Mouse (Mus musculus): ENCODE data around the gene Cyth2. TPM values are rescaled to one million over a fixed set of nuclear protein-coding genes. Genes with fewer than 3 reads are reported as not detected.

The Cyth2 gene
- polyA plus RNA-seq, 1 experiment from 2014 or later = 82.6 TPM

DNA sequence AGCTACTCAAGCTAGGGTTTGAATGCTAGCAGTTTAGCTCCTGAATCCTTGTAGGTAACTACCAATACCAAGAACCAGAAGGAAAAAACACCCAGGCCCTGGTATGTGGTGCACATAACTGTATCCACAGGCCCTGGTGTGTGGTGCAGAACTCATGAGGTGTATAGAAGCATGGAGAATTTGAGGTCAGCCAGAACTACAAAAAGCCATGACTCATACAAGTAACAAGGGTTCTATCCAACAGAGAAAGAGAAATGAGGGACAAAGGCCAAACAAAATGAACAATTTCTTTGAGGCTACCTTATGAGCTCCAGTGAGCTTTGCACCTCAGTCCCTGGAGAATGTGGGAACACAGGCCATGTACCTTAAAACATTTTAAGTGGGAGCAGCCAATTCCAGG, 6.5 kb upstream of the Cyth2 start:
- no peak for ATAC-seq (ENCODE audit: insufficient read depth, low FRiP score)
- peaks cover 17% of the 10 kb centered on the region for H3K36me3 ChIP-seq (ENCODE audit: control insufficient read depth, insufficient read depth, low read length)
- H3K4me1 ChIP-seq (ENCODE audit: control insufficient read depth, insufficient read depth, low read length) = no peaks in the 10 kb centered on the region
- H3K9ac ChIP-seq (ENCODE audit: low read length) = no peak overlapping the region
- no peak overlapping the region for H3K4me2 ChIP-seq (ENCODE audit: low read depth, low read length)
- H3K4me3 ChIP-seq (replicated peaks; ENCODE audit: low read length) = no peak overlapping the region
- H3K27me3 ChIP-seq (ENCODE audit: control insufficient read depth, insufficient read depth, low read length) = no peaks in the 10 kb centered on the region
- H3K27ac ChIP-seq (ENCODE audit: low read length) = no peak overlapping the region
- H3K9me3 ChIP-seq (replicated peaks; ENCODE audit: control insufficient read depth, low read length) = no peaks in the 10 kb centered on the region

DNA sequence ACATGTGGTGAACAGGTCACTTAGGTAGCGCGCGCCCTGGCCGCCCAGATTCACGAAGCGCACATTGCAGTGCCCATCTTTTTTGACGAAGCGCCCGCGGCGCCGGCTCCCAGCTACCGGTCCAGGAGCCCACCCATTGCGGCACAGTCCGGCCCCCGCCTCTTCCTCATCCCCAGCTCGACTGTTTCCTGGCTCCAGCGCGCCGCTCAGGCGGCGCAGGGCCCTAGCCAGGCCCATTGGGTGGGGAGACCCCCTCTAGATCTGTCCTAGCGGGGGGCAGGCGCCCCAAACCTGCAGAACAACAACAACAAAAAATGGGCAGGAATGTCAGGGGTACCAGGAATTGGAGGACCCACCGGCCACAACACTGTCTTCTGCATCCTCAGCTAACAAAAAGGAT, 5.5 kb upstream of the Cyth2 start:
- no peak overlapping the region for H3K9ac ChIP-seq (ENCODE audit: low read length)
- peak overlapping the region; percentile 13 for H3K4me3 ChIP-seq (replicated peaks; ENCODE audit: low read length)
- H3K9me3 ChIP-seq (replicated peaks; ENCODE audit: control insufficient read depth, low read length) = no peaks in the 10 kb centered on the region
- H3K4me1 ChIP-seq (ENCODE audit: control insufficient read depth, insufficient read depth, low read length) = peaks cover 5% of the 10 kb centered on the region
- no peak overlapping the region for H3K27ac ChIP-seq (ENCODE audit: low read length)
- H3K36me3 ChIP-seq (ENCODE audit: control insufficient read depth, insufficient read depth, low read length) = peaks cover 6% of the 10 kb centered on the region; the same call in 1 of the 2 replicates
- peak overlapping the region; percentile 39 for H3K4me2 ChIP-seq (ENCODE audit: low read depth, low read length)
- no peaks in the 10 kb centered on the region for H3K27me3 ChIP-seq (ENCODE audit: control insufficient read depth, insufficient read depth, low read length)
- WGBS = 18% methylated on average over 25 of the region's 25 CpGs
- ATAC-seq (ENCODE audit: insufficient read depth, low FRiP score) = no peak

DNA sequence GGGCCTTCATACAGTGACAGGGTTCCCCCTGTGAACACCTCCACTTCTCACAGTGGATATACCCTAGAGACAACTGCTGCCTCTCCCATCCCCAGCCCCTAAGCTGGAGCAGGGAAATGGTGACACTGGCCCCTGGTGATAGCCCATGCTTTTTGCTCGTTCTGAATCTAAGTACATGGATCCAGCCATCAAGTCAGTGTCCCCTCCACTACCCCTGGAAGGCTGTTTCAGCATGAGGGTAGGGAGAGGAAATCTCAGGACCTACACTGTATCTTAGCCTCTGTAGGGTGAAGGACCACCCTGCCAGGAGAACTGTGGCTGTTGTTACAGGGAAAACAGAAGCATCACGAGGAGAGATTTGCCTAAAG, 1.6 kb upstream of the Cyth2 start:
- 64% methylated on average over 2 of the region's 2 CpGs for WGBS
- no peak for ATAC-seq (ENCODE audit: insufficient read depth, low FRiP score)

DNA sequence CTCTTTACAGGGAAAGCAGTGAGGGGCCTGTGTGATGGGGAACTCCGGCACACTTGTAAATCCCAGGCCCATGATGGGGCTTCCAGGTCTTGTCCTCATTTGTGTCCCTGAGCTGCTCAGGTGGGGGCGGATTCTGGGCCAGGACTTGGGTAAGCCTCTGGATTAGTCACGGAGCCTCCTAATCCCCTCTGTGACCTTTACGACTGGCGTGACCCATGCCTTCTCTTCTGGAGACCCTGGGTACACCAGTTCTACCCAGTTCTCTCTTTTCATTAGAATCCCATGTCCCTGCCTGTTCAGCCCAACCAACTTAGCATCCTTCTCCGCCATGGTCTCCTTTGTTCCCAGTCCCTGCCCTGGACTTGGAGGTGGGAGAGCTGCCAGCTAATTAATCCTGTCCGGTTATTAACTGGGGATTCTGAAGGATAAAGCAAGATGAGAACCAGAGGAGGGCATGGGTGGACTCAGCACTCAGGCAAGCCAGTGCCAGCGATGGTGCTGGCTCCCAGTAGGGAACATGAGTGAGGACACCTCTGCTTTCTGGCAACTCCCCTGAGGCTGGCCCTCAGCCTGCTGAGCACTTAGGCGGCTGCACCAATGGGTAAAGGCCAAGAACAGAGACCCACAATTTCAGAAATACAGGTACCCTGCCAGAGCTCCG, 1.1 kb upstream of the Cyth2 start:
- WGBS = 56% methylated on average over 10 of the region's 10 CpGs
- Histone ChIP-seq H3K4me3 (replicated peaks; ENCODE audit: low read length) (no peak overlapping the region), H3K9me3 (replicated peaks; ENCODE audit: control insufficient read depth, low read length) (no peaks in the 10 kb centered on the region), H3K4me1 (ENCODE audit: control insufficient read depth, insufficient read depth, low read length) (peaks cover 17% of the 10 kb centered on the region), H3K27me3 (ENCODE audit: control insufficient read depth, insufficient read depth, low read length) (no peaks in the 10 kb centered on the region), H3K27ac (ENCODE audit: low read length) (no peak overlapping the region), H3K36me3 (ENCODE audit: control insufficient read depth, insufficient read depth, low read length) (peaks cover 7% of the 10 kb centered on the region), H3K4me2 (ENCODE audit: low read depth, low read length) (peak overlapping the region; percentile 65), H3K9ac (ENCODE audit: low read length) (peak overlapping the region; percentile 21; the same call in 1 of the 2 replicates)
- no peak for ATAC-seq (ENCODE audit: insufficient read depth, low FRiP score)

More for the DNA sequence above, 1.6 kb upstream of the Cyth2 start:
- Histone ChIP-seq H3K9ac (ENCODE audit: low read length) (no peak overlapping the region), H3K27me3 (ENCODE audit: control insufficient read depth, insufficient read depth, low read length) (no peaks in the 10 kb centered on the region), H3K4me2 (ENCODE audit: low read depth, low read length) (no peak overlapping the region), H3K9me3 (replicated peaks; ENCODE audit: control insufficient read depth, low read length) (no peaks in the 10 kb centered on the region), H3K36me3 (ENCODE audit: control insufficient read depth, insufficient read depth, low read length) (peaks cover 2% of the 10 kb centered on the region; the same call in 1 of the 2 replicates), H3K4me1 (ENCODE audit: control insufficient read depth, insufficient read depth, low read length) (peaks cover 17% of the 10 kb centered on the region), H3K27ac (ENCODE audit: low read length) (no peak overlapping the region), H3K4me3 (replicated peaks; ENCODE audit: low read length) (no peak overlapping the region)

DNA sequence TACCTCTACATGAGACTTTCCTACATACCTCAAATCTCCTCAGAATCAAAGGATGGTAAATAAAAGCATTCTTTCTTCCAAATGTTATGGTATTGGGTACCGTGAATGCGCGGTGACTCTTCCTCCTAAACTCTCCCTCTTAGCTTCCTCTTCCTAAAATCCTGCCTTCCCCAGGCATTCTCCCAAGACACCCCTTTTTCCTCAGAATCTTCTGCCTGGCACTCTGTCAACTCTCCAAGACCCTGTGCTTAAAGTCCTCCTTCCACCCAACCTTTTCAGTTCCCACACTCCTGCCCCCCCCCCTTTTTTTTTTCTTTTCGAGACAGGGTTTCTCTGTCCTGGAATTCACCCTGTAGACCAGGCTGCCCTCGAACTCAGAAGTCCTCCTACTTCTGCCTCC, 460 bp upstream of the Cyth2 start:
- H3K9me3 ChIP-seq (replicated peaks; ENCODE audit: control insufficient read depth, low read length) = no peaks in the 10 kb centered on the region
- no peak overlapping the region for H3K27ac ChIP-seq (ENCODE audit: low read length)
- 6% methylated on average over 5 of the region's 5 CpGs for WGBS
- ATAC-seq (ENCODE audit: insufficient read depth, low FRiP score) = no peak
- peaks cover 13% of the 10 kb centered on the region for H3K36me3 ChIP-seq (ENCODE audit: control insufficient read depth, insufficient read depth, low read length)
- H3K27me3 ChIP-seq (ENCODE audit: control insufficient read depth, insufficient read depth, low read length) = no peaks in the 10 kb centered on the region
- peak overlapping the region; percentile 43 for H3K4me3 ChIP-seq (replicated peaks; ENCODE audit: low read length)
- peak overlapping the region; percentile 65 for H3K4me2 ChIP-seq (ENCODE audit: low read depth, low read length)
- H3K9ac ChIP-seq (ENCODE audit: low read length) = peak overlapping the region; percentile 31; the same call in 1 of the 2 replicates
- H3K4me1 ChIP-seq (ENCODE audit: control insufficient read depth, insufficient read depth, low read length) = peaks cover 17% of the 10 kb centered on the region

DNA sequence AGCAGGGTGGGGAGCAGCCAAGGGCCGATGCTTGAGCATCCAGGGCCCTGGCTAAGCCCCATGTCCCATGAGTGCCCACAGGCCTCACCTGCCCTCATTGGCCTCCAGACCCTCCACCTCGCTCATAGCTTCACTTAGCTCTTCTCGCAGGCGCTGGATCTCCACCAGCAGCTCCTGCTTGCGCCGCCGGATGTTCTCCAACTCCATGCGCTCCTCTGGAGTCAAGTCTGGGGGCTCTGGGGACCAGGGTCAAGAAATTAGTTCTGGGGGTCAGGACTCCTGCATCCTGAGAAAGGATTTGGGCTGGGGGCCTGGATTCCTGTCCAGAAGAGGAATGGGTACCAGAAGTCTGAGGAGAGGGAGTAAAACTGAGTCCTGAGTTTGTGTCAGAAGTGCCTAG, 1.5 kb downstream of the Cyth2 start:
- Histone ChIP-seq H3K27ac (ENCODE audit: low read length) (no peak overlapping the region), H3K36me3 (ENCODE audit: control insufficient read depth, insufficient read depth, low read length) (peaks cover 21% of the 10 kb centered on the region), H3K4me3 (replicated peaks; ENCODE audit: low read length) (peak overlapping the region; percentile 99), H3K27me3 (ENCODE audit: control insufficient read depth, insufficient read depth, low read length) (no peaks in the 10 kb centered on the region), H3K4me1 (ENCODE audit: control insufficient read depth, insufficient read depth, low read length) (peaks cover 17% of the 10 kb centered on the region), H3K4me2 (ENCODE audit: low read depth, low read length) (peak overlapping the region; percentile 83), H3K9ac (ENCODE audit: low read length) (peak overlapping the region; percentile 100), H3K9me3 (replicated peaks; ENCODE audit: control insufficient read depth, low read length) (no peaks in the 10 kb centered on the region)
- WGBS = 73% methylated on average over 8 of the region's 8 CpGs
- ATAC-seq (ENCODE audit: insufficient read depth, low FRiP score) = no peak

DNA sequence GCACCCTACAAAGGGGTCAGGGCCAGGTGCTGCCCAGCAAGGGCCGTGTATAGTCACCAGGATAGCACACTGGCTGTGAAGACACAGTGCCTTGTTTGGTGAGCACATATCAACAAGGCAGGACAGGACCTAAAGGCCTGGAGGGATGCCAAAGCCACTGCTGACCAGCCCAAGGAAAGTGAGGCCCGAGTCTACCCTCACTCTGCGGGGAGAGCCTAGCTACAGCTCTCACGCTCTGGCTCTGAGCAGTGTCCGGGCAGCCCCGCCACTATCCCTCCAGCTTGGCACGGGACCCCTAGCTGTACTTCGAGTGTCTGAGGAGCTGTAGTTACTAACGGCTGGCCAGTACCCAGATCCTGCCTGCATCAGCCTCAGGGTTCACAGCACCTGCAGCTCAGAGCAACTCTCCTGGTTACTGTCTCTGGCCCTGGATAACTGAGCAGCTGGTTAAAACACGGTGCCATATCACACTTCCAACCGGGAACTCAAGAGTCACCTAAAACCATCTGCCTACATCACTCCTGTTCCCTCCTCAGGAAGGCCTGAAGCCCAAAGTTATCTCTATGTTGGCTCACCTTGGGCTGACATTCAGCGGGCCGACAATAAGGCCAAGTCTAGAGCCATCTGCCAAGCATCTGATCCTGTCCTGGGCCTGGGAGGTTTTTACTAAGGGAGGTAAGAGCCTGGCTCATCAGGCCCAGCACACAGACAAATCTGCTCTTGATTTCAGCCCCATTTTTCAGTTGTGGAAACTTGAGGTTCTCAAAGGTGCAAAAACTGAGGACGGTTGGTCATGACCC, 4.9 kb downstream of the Cyth2 start:
- Histone ChIP-seq H3K36me3 (ENCODE audit: control insufficient read depth, insufficient read depth, low read length) (peaks cover 21% of the 10 kb centered on the region), H3K9ac (ENCODE audit: low read length) (no peak overlapping the region), H3K4me1 (ENCODE audit: control insufficient read depth, insufficient read depth, low read length) (peaks cover 11% of the 10 kb centered on the region), H3K9me3 (replicated peaks; ENCODE audit: control insufficient read depth, low read length) (no peaks in the 10 kb centered on the region), H3K4me3 (replicated peaks; ENCODE audit: low read length) (no peak overlapping the region), H3K4me2 (ENCODE audit: low read depth, low read length) (no peak overlapping the region), H3K27me3 (ENCODE audit: control insufficient read depth, insufficient read depth, low read length) (no peaks in the 10 kb centered on the region), H3K27ac (ENCODE audit: low read length) (no peak overlapping the region)
- WGBS = 82% methylated on average over 14 of the region's 14 CpGs
- no peak for ATAC-seq (ENCODE audit: insufficient read depth, low FRiP score)

DNA sequence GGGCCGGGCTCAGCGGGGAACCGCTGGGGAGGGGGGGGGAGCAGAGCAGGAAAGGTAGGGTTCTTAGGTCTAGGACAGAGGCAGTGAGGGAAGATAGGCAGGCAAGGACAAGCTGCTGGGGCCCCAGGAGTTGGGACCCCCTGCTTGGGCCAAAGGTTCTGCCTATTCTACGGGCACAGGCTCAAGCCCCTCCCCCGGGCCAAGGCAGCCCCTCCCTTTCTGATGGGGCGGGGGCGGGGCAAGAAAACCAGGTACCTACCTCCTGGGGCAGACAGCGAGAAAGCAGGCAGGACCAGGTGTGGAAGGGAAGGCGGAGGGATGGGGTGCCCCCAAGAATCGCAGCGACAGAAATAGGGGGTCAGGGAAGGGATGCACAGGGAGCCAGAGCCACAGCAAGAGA, 5.9 kb downstream of the Cyth2 start:
- Histone ChIP-seq H3K9me3 (replicated peaks; ENCODE audit: control insufficient read depth, low read length) (no peaks in the 10 kb centered on the region), H3K27ac (ENCODE audit: low read length) (no peak overlapping the region), H3K9ac (ENCODE audit: low read length) (no peak overlapping the region), H3K4me1 (ENCODE audit: control insufficient read depth, insufficient read depth, low read length) (peaks cover 11% of the 10 kb centered on the region), H3K36me3 (ENCODE audit: control insufficient read depth, insufficient read depth, low read length) (peaks cover 21% of the 10 kb centered on the region), H3K4me3 (replicated peaks; ENCODE audit: low read length) (no peak overlapping the region), H3K27me3 (ENCODE audit: control insufficient read depth, insufficient read depth, low read length) (no peaks in the 10 kb centered on the region), H3K4me2 (ENCODE audit: low read depth, low read length) (no peak overlapping the region)
- no peak for ATAC-seq (ENCODE audit: insufficient read depth, low FRiP score)
- WGBS = 48% methylated on average over 11 of the region's 11 CpGs

DNA sequence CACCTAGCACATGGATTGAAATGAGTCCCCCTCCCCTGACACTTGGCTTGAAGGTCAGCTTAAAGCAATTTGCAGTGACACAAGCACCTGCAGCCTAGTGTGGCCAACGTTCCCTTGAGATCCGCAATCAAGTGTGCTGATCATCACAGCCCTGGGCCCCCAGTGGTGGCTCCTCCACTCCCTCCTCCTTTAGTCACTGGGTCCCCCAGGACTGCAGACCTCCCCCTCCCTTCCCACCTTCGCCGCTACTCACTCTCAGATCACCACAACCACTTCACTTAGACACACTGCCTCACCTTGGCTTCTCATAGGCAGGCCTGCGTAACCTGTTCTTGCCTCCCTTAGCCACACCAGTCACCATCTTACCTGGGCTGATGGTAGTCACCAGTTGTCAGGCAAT, 8.4 kb downstream of the Cyth2 start:
- 63% methylated on average over 5 of the region's 5 CpGs for WGBS
- no peak overlapping the region for H3K4me2 ChIP-seq (ENCODE audit: low read depth, low read length)
- H3K9me3 ChIP-seq (replicated peaks; ENCODE audit: control insufficient read depth, low read length) = no peaks in the 10 kb centered on the region
- ATAC-seq (ENCODE audit: insufficient read depth, low FRiP score) = no peak
- no peak overlapping the region for H3K9ac ChIP-seq (ENCODE audit: low read length)
- H3K27me3 ChIP-seq (ENCODE audit: control insufficient read depth, insufficient read depth, low read length) = no peaks in the 10 kb centered on the region
- H3K4me3 ChIP-seq (replicated peaks; ENCODE audit: low read length) = no peak overlapping the region
- H3K36me3 ChIP-seq (ENCODE audit: control insufficient read depth, insufficient read depth, low read length) = peaks cover 19% of the 10 kb centered on the region
- H3K4me1 ChIP-seq (ENCODE audit: control insufficient read depth, insufficient read depth, low read length) = peaks cover 3% of the 10 kb centered on the region; the same call in 1 of the 2 replicates
- no peak overlapping the region for H3K27ac ChIP-seq (ENCODE audit: low read length)
